Mouse (Mus musculus) cortical plate, adult 2 months (tissue): ENCODE results near the gene Plekhm3. TPM values are rescaled to one million over a fixed set of nuclear protein-coding genes. Genes with fewer than 3 reads are reported as not detected.
A peak's percentile ranks its signal among the peaks of the same experiment; 100 is the strongest.
"Not testable (repeated sequence)": the region's sequence is repeated elsewhere in the genome, so short reads cannot be mapped to it uniquely, and the experiment has no call there.

Source experiments
- H3K27ac ChIP-seq: fragments of 200-500 bp; 2 replicates; pipeline ENCODE4 v1.5.1; 2012; ENCODE audit warnings: low read length, control low read depth, inconsistent platforms; ENCODE audit not compliant: insufficient read depth
- H3K4me1 ChIP-seq: fragments of 200-500 bp; 2 replicates; pipeline ENCODE4 v1.6.1; 2011; ENCODE audit warnings: low read length; ENCODE audit not compliant: control insufficient read depth, insufficient read depth
- H3K4me3 ChIP-seq: fragments of 200-500 bp; 2 replicates; pipeline ENCODE4 v1.5.1; 2011; ENCODE audit warnings: mild to moderate bottlenecking, low read length, control low read depth; ENCODE audit not compliant: insufficient read depth
- CTCF ChIP-seq: fragments of 200-500 bp; IDR thresholded peaks from 2 replicates; pipeline ENCODE4 v1.5.1; 2011; ENCODE audit warnings: mild to moderate bottlenecking, control low read depth, low read length; ENCODE audit not compliant: insufficient read depth; ENCODE audit errors: extremely low read depth
- POLR2A ChIP-seq: fragments of 200-500 bp; IDR thresholded peaks from 2 replicates; pipeline ENCODE4 v1.6.1; 2011; ENCODE audit warnings: mild to moderate bottlenecking, low read length, control low read depth; ENCODE audit not compliant: insufficient read depth; ENCODE audit errors: extremely low read depth
- polyA plus RNA-seq: library from polyadenylated mRNA; depleted of rRNA; stranded (reverse); fragments of >200 nt; gene quantifications from 2 replicates; pipeline ENCODE4 v1.2.3, GENCODE M21; 2012; rRNA removed

Gene Plekhm3
- 15.2 and 15.4 TPM in 2 replicates for polyA plus RNA-seq

- Histone ChIP-seq H3K27ac (peak within 1 kb of the TSS; percentile 1), H3K4me3 (peak within 1 kb of the TSS; percentile 75), H3K4me1 (no peaks in the 10 kb centered on the region)
- peak; percentile 47; the same call in 1 of the 2 replicates for TF ChIP-seq POLR2A
- TF ChIP-seq CTCF = no peak
These were observed at the start of gene Plekhm3 for GRCm38 (mm10) chr1:64956479-64956961. TSS of gene Plekhm3 (minus strand) at chr1:64956824.

GRCm38 (mm10) chr1:65005575-65005974 is 49.0 kb upstream of the Plekhm3 start:
- H3K27ac ChIP-seq = no peak overlapping the region
- TF ChIP-seq CTCF (no peak), POLR2A (no peak)
- H3K4me1 ChIP-seq = no peaks in the 10 kb centered on the region; the same call in 1 of the 2 replicates
- H3K4me3 ChIP-seq = no peak overlapping the region

- H3K4me1 ChIP-seq = no peaks in the 10 kb centered on the region; the same call in 1 of the 2 replicates
- TF ChIP-seq CTCF = no peak
- no peak for TF ChIP-seq POLR2A
- H3K4me3 ChIP-seq = no peak overlapping the region
- no peak overlapping the region for H3K27ac ChIP-seq
These were observed 47.9 kb upstream of the Plekhm3 start for GRCm38 (mm10) chr1:65004526-65004925.

- Histone ChIP-seq H3K4me1 (no peaks in the 10 kb centered on the region), H3K4me3 (no peak overlapping the region), H3K27ac (no peak overlapping the region)
- no peak for TF ChIP-seq POLR2A
- TF ChIP-seq CTCF = no peak
These were observed 36.6 kb upstream of the Plekhm3 start for GRCm38 (mm10) chr1:64993206-64993605.

GRCm38 (mm10) chr1:64988176-64988575 is 31.6 kb upstream of the Plekhm3 start:
- H3K4me3 ChIP-seq = no peak overlapping the region
- TF ChIP-seq POLR2A = no peak
- no peak for TF ChIP-seq CTCF
- no peaks in the 10 kb centered on the region for H3K4me1 ChIP-seq
- H3K27ac ChIP-seq = no peak overlapping the region

- Histone ChIP-seq H3K4me3 (no peak overlapping the region), H3K4me1 (no peaks in the 10 kb centered on the region), H3K27ac (no peak overlapping the region)
- TF ChIP-seq CTCF = peak; percentile 78
- TF ChIP-seq POLR2A = no peak
These were observed 29.5 kb upstream of the Plekhm3 start for GRCm38 (mm10) chr1:64986120-64986519.

- Histone ChIP-seq H3K4me1 (peaks cover 3% of the 10 kb centered on the region), H3K27ac (no peak overlapping the region), H3K4me3 (no peak overlapping the region)
- TF ChIP-seq CTCF = no peak
- no peak for TF ChIP-seq POLR2A
These were observed 26.6 kb upstream of the Plekhm3 start for GRCm38 (mm10) chr1:64983247-64983646.

- no peak for TF ChIP-seq CTCF
- peak; percentile 50; the same call in 1 of the 2 replicates for TF ChIP-seq POLR2A
- peaks cover 3% of the 10 kb centered on the region for H3K4me1 ChIP-seq
- no peak overlapping the region for H3K4me3 ChIP-seq
- peak overlapping the region; percentile 26; the same call in 1 of the 2 replicates for H3K27ac ChIP-seq
These were observed 21.7 kb upstream of the Plekhm3 start for GRCm38 (mm10) chr1:64978321-64978799.

- TF ChIP-seq POLR2A (no peak), CTCF (no peak)
- Histone ChIP-seq H3K27ac (no peak overlapping the region), H3K4me3 (no peak overlapping the region), H3K4me1 (peaks cover 3% of the 10 kb centered on the region)
These were observed 18.7 kb upstream of the Plekhm3 start for GRCm38 (mm10) chr1:64975346-64975745.

- no peak for TF ChIP-seq POLR2A
- H3K27ac ChIP-seq = no peak overlapping the region
These were observed 14.1 kb upstream of the Plekhm3 start for GRCm38 (mm10) chr1:64970685-64971084.

GRCm38 (mm10) chr1:64957021-64957489 is 431 bp upstream of the Plekhm3 start:
- peak overlapping the region; percentile 1 for H3K27ac ChIP-seq
- H3K4me3 ChIP-seq = peak overlapping the region; percentile 75
- H3K4me1 ChIP-seq = no peaks in the 10 kb centered on the region
- no peak for TF ChIP-seq POLR2A
- no peak for TF ChIP-seq CTCF

More at GRCm38 (mm10) chr1:64970685-64971084, 14.1 kb upstream of the Plekhm3 start:
- Histone ChIP-seq H3K4me3 (no peak overlapping the region), H3K4me1 (no peaks in the 10 kb centered on the region)

- not testable (repeated sequence) for H3K4me3 ChIP-seq, H3K27ac ChIP-seq, H3K4me1 ChIP-seq
These were observed 1.8 kb downstream of the Plekhm3 start for GRCm38 (mm10) chr1:64954786-64955185.
